Mouse (Mus musculus) MEL (cell line): ENCODE measurements at regions not wholly inside any gene's neighbourhood (a gene's known extent, or its start where the extent isn't known, plus 50 kb on each side); places are given as distances from the start of the nearest gene placed in this dataset.

Experiments
- DNase-seq: peaks from one replicate; pipeline ENCODE4 v3.0.0; 2011; ENCODE audit warnings: low read depth, low spot score
- H3K27ac ChIP-seq: 2 replicates; pipeline ENCODE4 v1.5.1; 2012; ENCODE audit warnings: low read depth, mild to moderate bottlenecking, control low read depth, low read length, moderate library complexity; ENCODE audit not compliant: control insufficient read depth
- H3K27me3 ChIP-seq, 2 experiments: fragments of 150-350 bp in 1 of 2; sonication (generic) in 1 of 2; 2 replicates each; pipeline ENCODE4 v1.6.1; 2012; ENCODE audit warnings: low read length in 2 of 2, mild to moderate bottlenecking in 2 of 2, improper control_type of control experiment in 1 of 2, moderate library complexity in 1 of 2; ENCODE audit not compliant: insufficient read depth in 2 of 2, control insufficient read depth in 1 of 2
- H3K36me3 ChIP-seq, 2 experiments: 2 replicates each; pipeline ENCODE4 v1.6.1; 2012 to 2014; ENCODE audit warnings: low read length in 2 of 2, improper control_type of control experiment in 1 of 2, inconsistent platforms in 1 of 2, mild to moderate bottlenecking in 1 of 2; ENCODE audit not compliant: insufficient read depth in 2 of 2, control insufficient read depth in 1 of 2
- H3K4me1 ChIP-seq, 2 experiments: fragments of 150-350 bp in 1 of 2; sonication (generic) in 1 of 2; 2 replicates each; pipeline ENCODE4 v1.6.1; 2012; ENCODE audit warnings: low read length in 2 of 2, improper control_type of control experiment in 1 of 2, mild to moderate bottlenecking in 1 of 2; ENCODE audit not compliant: insufficient read depth in 2 of 2, control insufficient read depth in 1 of 2
- H3K4me3 ChIP-seq, 2 experiments: fragments of 150-350 bp in 1 of 2; sonication (generic) in 1 of 2; 2 replicates each; pipeline ENCODE4 v1.5.1; 2012; ENCODE audit warnings: low read depth in 2 of 2, low read length in 2 of 2, mild to moderate bottlenecking in 2 of 2, moderate library complexity in 2 of 2, control low read depth in 1 of 2, improper control_type of control experiment in 1 of 2; ENCODE audit not compliant: control insufficient read depth in 1 of 2, insufficient read depth in 1 of 2
- H3K79me2 ChIP-seq: 2 replicates; pipeline ENCODE4 v1.6.1; 2012; ENCODE audit warnings: mild to moderate bottlenecking, low read length, moderate library complexity; ENCODE audit not compliant: control insufficient read depth, poor library complexity, insufficient read depth
- H3K9ac ChIP-seq: 2 replicates; pipeline ENCODE4 v1.6.1; 2012; ENCODE audit warnings: low read depth, mild to moderate bottlenecking, control low read depth, low read length, moderate library complexity; ENCODE audit not compliant: control insufficient read depth, poor library complexity, severe bottlenecking
- H3K9me3 ChIP-seq: fragments of 150-350 bp; sonication (generic); replicated peaks from 2 replicates; pipeline ENCODE4 v1.6.1; 2012; ENCODE audit warnings: mild to moderate bottlenecking, low read length, improper control_type of control experiment, moderate library complexity; ENCODE audit not compliant: insufficient read depth
- BHLHE40 ChIP-seq: IDR thresholded peaks from 2 replicates; pipeline ENCODE4 v1.6.1; 2012; ENCODE audit warnings: low read depth, mild to moderate bottlenecking, inconsistent platforms, low read length, improper control_type of control experiment, borderline replicate concordance
- CHD1 ChIP-seq: IDR thresholded peaks from 2 replicates; pipeline ENCODE4 v1.6.1; 2012; ENCODE audit warnings: low read depth, mild to moderate bottlenecking, inconsistent platforms, low read length, improper control_type of control experiment
- CHD2 ChIP-seq: IDR thresholded peaks from 2 replicates; pipeline ENCODE4 v1.6.1; 2011; ENCODE audit warnings: low read length, improper control_type of control experiment
- E2F4 ChIP-seq: IDR thresholded peaks from 2 replicates; pipeline ENCODE4 v1.6.1; 2011; ENCODE audit warnings: low read depth, low read length, improper control_type of control experiment, borderline replicate concordance
- EP300 ChIP-seq, 2 experiments: IDR thresholded peaks; 2 replicates each; pipeline ENCODE4 v1.6.1; 2011; ENCODE audit warnings: improper control_type of control experiment in 2 of 2, low read length in 2 of 2, low read depth in 1 of 2, mild to moderate bottlenecking in 1 of 2
- ETS1 ChIP-seq: IDR thresholded peaks from 2 replicates; pipeline ENCODE4 v1.6.1; 2012; ENCODE audit warnings: low read depth, mild to moderate bottlenecking, inconsistent platforms, low read length, improper control_type of control experiment, moderate library complexity
- GABPA ChIP-seq: IDR thresholded peaks from 2 replicates; pipeline ENCODE4 v1.6.1; 2012; ENCODE audit warnings: low read depth, mild to moderate bottlenecking, inconsistent platforms, low read length, improper control_type of control experiment, moderate library complexity
- GATA1 ChIP-seq: IDR thresholded peaks from 2 replicates; pipeline ENCODE4 v1.6.1; 2011; ENCODE audit warnings: low read depth, low read length, improper control_type of control experiment
- HCFC1 ChIP-seq: IDR thresholded peaks from 2 replicates; pipeline ENCODE4 v1.6.1; 2012; ENCODE audit warnings: low read depth, mild to moderate bottlenecking, inconsistent platforms, low read length, improper control_type of control experiment, moderate library complexity
- JUND ChIP-seq: IDR thresholded peaks from 2 replicates; pipeline ENCODE4 v1.6.1; 2011; ENCODE audit warnings: low read depth, mild to moderate bottlenecking, improper control_type of control experiment, low read length
- KAT2A ChIP-seq: conservative IDR thresholded peaks from 2 replicates; pipeline ENCODE4 v1.6.1; 2012; ENCODE audit warnings: low read depth, low read length, improper control_type of control experiment, inconsistent platforms
- MAFK ChIP-seq: IDR thresholded peaks from 2 replicates; pipeline ENCODE4 v1.6.1; 2011; ENCODE audit warnings: low read depth, mild to moderate bottlenecking, low read length, improper control_type of control experiment, borderline replicate concordance
- MAX ChIP-seq: IDR thresholded peaks from 2 replicates; pipeline ENCODE4 v1.6.1; 2011; ENCODE audit warnings: low read length, improper control_type of control experiment
- MAZ ChIP-seq: IDR thresholded peaks from 2 replicates; pipeline ENCODE4 v1.6.1; 2012; ENCODE audit warnings: low read depth, mild to moderate bottlenecking, inconsistent platforms, low read length, improper control_type of control experiment
- MEF2A ChIP-seq: IDR thresholded peaks from 2 replicates; pipeline ENCODE4 v1.6.1; 2014; ENCODE audit warnings: low read depth, mild to moderate bottlenecking, inconsistent platforms, low read length, improper control_type of control experiment; ENCODE audit not compliant: poor library complexity, insufficient replicate concordance, severe bottlenecking; ENCODE audit errors: extremely low read depth
- MXI1 ChIP-seq: IDR thresholded peaks from 2 replicates; pipeline ENCODE4 v1.6.1; 2011; ENCODE audit warnings: mild to moderate bottlenecking, low read depth, low read length, improper control_type of control experiment
- MYB ChIP-seq: IDR thresholded peaks from 2 replicates; pipeline ENCODE4 v1.6.1; 2011; ENCODE audit warnings: mild to moderate bottlenecking, low read depth, low read length, improper control_type of control experiment
- POLR2A ChIP-seq, 2 experiments: IDR thresholded peaks; 2 replicates each; pipeline ENCODE4 v1.6.1; 2011 to 2012; ENCODE audit warnings: low read length in 2 of 2, mild to moderate bottlenecking in 2 of 2, control low read depth in 1 of 2, improper control_type of control experiment in 1 of 2, low read depth in 1 of 2, moderate library complexity in 1 of 2; ENCODE audit not compliant: control insufficient read depth in 1 of 2, insufficient read depth in 1 of 2, poor library complexity in 1 of 2
- RCOR1 ChIP-seq: IDR thresholded peaks from 2 replicates; pipeline ENCODE4 v1.6.1; 2012; ENCODE audit warnings: low read depth, mild to moderate bottlenecking, inconsistent platforms, low read length, improper control_type of control experiment
- SIN3A ChIP-seq: IDR thresholded peaks from 2 replicates; pipeline ENCODE4 v1.6.1; 2012; ENCODE audit warnings: low read length, improper control_type of control experiment, inconsistent platforms
- TAL1 ChIP-seq: IDR thresholded peaks from 2 replicates; pipeline ENCODE4 v1.6.1; 2012; ENCODE audit warnings: mild to moderate bottlenecking, inconsistent platforms, low read length, moderate library complexity, mixed read lengths
- TBP ChIP-seq: IDR thresholded peaks from 2 replicates; pipeline ENCODE4 v1.8.0; 2011; ENCODE audit warnings: low read depth, low read length, improper control_type of control experiment
- ZC3H11A ChIP-seq: IDR thresholded peaks from 2 replicates; pipeline ENCODE4 v1.6.1; 2012; ENCODE audit warnings: low read depth, mild to moderate bottlenecking, inconsistent platforms, low read length, improper control_type of control experiment
- ZNF384 ChIP-seq: IDR thresholded peaks from 2 replicates; pipeline ENCODE4 v1.6.1; 2012; ENCODE audit warnings: low read depth, mild to moderate bottlenecking, inconsistent platforms, low read length, improper control_type of control experiment

DNA sequence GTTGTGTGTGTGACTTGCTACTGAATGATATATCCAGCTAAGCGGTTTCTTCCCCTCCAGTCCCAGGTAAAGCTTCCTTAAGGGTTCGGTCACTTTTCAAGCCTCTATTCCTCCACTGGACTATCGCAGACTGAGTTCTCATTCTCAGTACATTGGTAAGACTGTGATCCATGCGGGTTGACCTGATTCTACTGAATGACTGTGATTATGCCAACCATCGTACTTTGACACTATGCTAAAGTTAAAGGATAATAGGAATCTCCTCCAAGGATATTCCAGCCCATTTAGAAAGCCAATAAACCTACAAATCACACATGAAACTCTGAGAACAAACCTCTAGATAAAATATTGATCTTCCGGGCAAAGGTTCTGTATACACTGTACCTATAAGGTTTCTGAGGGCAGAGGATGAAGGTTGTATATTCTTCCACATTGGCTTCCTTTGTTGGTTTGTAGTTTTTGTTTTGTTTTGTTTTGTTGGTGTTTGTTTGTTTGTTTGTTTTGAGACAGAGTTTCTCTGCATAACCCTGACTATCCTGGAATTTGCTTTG lies 223.7 kb upstream of the Zpld1 start:
- Histone ChIP-seq H3K9me3 (no peaks in the 10 kb centered on the region), H3K9ac (no peak overlapping the region), H3K36me3 (peaks cover 0 to 3% of the 10 kb centered on the region in 2 experiments; a peak in 2 of 4 replicates), H3K27me3 (no peaks in the 10 kb centered on the region), H3K27ac (no peak overlapping the region), H3K4me1 (peaks cover 6 to 13% of the 10 kb centered on the region in 2 experiments), H3K4me3 (no peak overlapping the region), H3K79me2 (no peaks in the 10 kb centered on the region)
- TF ChIP-seq ETS1 (no peak), ZNF384 (no peak), MAZ (no peak), RCOR1 (no peak), EP300 (IDR thresholded peaks at IDR 0.05; ENCODE audit: low read depth in 1 of 2, low read length in 2 of 2) (no peak), MYB (no peak), SIN3A (no peak), TAL1 (no peak), MAX (no peak), GATA1 (no peak), ZC3H11A (no peak), E2F4 (no peak), MXI1 (no peak), TBP (no peak), BHLHE40 (no peak), MEF2A (no peak), CHD1 (no peak)
- DNase-seq = no peak

DNA sequence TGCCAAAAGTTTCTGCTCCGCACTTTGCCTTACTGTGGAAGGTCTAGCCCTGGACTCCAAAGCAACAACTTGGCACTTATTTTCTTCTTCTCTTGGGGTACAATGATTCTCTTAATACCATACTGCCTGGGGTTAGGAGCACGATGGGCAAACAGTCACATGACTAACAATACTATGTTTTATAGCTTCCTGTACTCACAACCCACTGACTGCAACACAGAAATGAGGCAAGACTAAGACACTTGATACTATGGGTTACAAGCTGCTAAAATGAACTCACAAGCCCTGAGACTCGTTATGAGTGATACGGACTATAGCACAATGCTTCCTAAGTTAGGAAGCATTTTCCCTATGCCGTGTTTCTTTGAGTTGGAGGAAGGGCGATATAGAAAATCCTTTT lies 222.3 kb upstream of the Zpld1 start:
- H3K79me2 ChIP-seq = no peaks in the 10 kb centered on the region
- H3K27me3 ChIP-seq = no peaks in the 10 kb centered on the region
- no peak overlapping the region for H3K27ac ChIP-seq
- DNase-seq = no peak
- TF ChIP-seq ETS1 = no peak
- no peak for TF ChIP-seq GABPA
- no peak for TF ChIP-seq KAT2A
- no peak for TF ChIP-seq MEF2A
- TF ChIP-seq HCFC1 = no peak
- no peak for TF ChIP-seq MAFK
- no peak for TF ChIP-seq CHD2
- no peak for TF ChIP-seq SIN3A
- TF ChIP-seq E2F4 = no peak
- TF ChIP-seq MAX = no peak
- no peak for TF ChIP-seq ZNF384
- no peak for TF ChIP-seq POLR2A (IDR thresholded peaks at IDR 0.05; ENCODE audit: control insufficient read depth in 1 of 2, insufficient read depth in 1 of 2, low read depth in 1 of 2, low read length in 2 of 2, poor library complexity in 1 of 2)
- TF ChIP-seq JUND = no peak
- TF ChIP-seq MXI1 = no peak
- H3K9me3 ChIP-seq = no peaks in the 10 kb centered on the region
- peaks cover 6 to 13% of the 10 kb centered on the region in 2 experiments for H3K4me1 ChIP-seq
- H3K9ac ChIP-seq = no peak overlapping the region
- H3K36me3 ChIP-seq = peaks cover 0 to 3% of the 10 kb centered on the region in 2 experiments; a peak in 2 of 4 replicates
- H3K4me3 ChIP-seq = no peak overlapping the region
